Mouse (Mus musculus): Measurements from ENCODE around the gene Pus7l. TPM values are rescaled to one million over a fixed set of nuclear protein-coding genes. Genes with fewer than 3 reads are reported as not detected.
A peak's percentile ranks its signal among the peaks of the same experiment; 100 is the strongest.

Pus7l gene
- polyA plus RNA-seq, 1 experiment from 2014 or later, result 9.7 TPM

DNA sequence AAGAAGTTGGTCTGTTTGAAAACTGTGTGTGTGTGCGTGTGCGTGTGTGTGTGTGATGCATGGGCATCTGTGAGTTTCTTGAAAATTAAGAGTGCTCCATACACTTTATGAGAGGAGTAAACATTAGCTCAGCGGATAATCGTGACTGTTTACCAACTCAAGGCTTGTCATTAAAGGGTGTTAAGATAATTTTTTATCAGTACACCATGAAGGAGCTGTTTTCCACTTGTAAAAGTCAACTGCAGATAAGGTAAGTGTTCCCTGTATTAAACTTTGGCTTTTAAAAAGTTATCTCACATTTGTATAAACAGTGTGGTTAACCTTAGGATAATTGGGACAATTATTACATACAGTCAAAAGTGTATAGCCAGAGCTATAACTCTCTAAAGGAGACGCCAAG, 11.0 kb downstream of the Pus7l start:
- Histone ChIP-seq H3K9me3 (ENCODE audit: control insufficient read depth, low read length) (no peaks in the 10 kb centered on the region), H3K27ac (ENCODE audit: low read depth, low read length) (no peak overlapping the region), H3K36me3 (ENCODE audit: control insufficient read depth, insufficient read depth, low read length) (no peaks in the 10 kb centered on the region; the same call in 1 of the 2 replicates), H3K4me1 (replicated peaks; ENCODE audit: control insufficient read depth, insufficient read depth, low read length) (no peaks in the 10 kb centered on the region), H3K4me3 (ENCODE audit: low read depth, low read length) (no peak overlapping the region), H3K27me3 (ENCODE audit: control insufficient read depth, insufficient read depth, low read length) (no peaks in the 10 kb centered on the region), H3K9ac (ENCODE audit: low read length) (no peak overlapping the region), H3K4me2 (ENCODE audit: low read depth, low read length, severe bottlenecking) (no peak overlapping the region)
- DNase-seq (ENCODE audit: low spot score), result no peak
- WGBS, result 92% methylated on average over 5 of the region's 5 CpGs
- ATAC-seq (replicated peaks; ENCODE audit: low FRiP score), result no peak

- Histone ChIP-seq H3K27me3 (ENCODE audit: control insufficient read depth, insufficient read depth, low read length) (no peaks in the 10 kb centered on the region), H3K9ac (ENCODE audit: low read length) (no peak overlapping the region), H3K4me3 (ENCODE audit: low read depth, low read length) (no peak overlapping the region), H3K4me2 (ENCODE audit: low read depth, low read length, severe bottlenecking) (no peak overlapping the region), H3K27ac (ENCODE audit: low read depth, low read length) (no peak overlapping the region), H3K9me3 (ENCODE audit: control insufficient read depth, low read length) (no peaks in the 10 kb centered on the region), H3K4me1 (replicated peaks; ENCODE audit: control insufficient read depth, insufficient read depth, low read length) (no peaks in the 10 kb centered on the region), H3K36me3 (ENCODE audit: control insufficient read depth, insufficient read depth, low read length) (no peaks in the 10 kb centered on the region; the same call in 1 of the 2 replicates)
- DNase-seq (ENCODE audit: low spot score) (no peak), ATAC-seq (replicated peaks; ENCODE audit: low FRiP score) (no peak)
- WGBS, result 87% methylated on average over 3 of the region's 3 CpGs
These were observed 12.8 kb downstream of the Pus7l start for GRCm38 (mm10) chr15:94530519-94530918.

- H3K4me2 ChIP-seq (ENCODE audit: low read depth, low read length, severe bottlenecking), result no peak overlapping the region
- H3K27ac ChIP-seq (ENCODE audit: low read depth, low read length), result no peak overlapping the region
- no peaks in the 10 kb centered on the region for H3K27me3 ChIP-seq (ENCODE audit: control insufficient read depth, insufficient read depth, low read length)
- no peaks in the 10 kb centered on the region; the same call in 1 of the 2 replicates for H3K36me3 ChIP-seq (ENCODE audit: control insufficient read depth, insufficient read depth, low read length)
- 90% methylated on average over 12 of the region's 12 CpGs for WGBS
- H3K9ac ChIP-seq (ENCODE audit: low read length), result no peak overlapping the region
- ATAC-seq (replicated peaks; ENCODE audit: low FRiP score), result no peak
- no peak for DNase-seq (ENCODE audit: low spot score)
- H3K4me1 ChIP-seq (replicated peaks; ENCODE audit: control insufficient read depth, insufficient read depth, low read length), result no peaks in the 10 kb centered on the region
- H3K9me3 ChIP-seq (ENCODE audit: control insufficient read depth, low read length), result no peaks in the 10 kb centered on the region
- no peak overlapping the region for H3K4me3 ChIP-seq (ENCODE audit: low read depth, low read length)
These were observed 18.4 kb downstream of the Pus7l start for GRCm38 (mm10) chr15:94524956-94525355.

DNA sequence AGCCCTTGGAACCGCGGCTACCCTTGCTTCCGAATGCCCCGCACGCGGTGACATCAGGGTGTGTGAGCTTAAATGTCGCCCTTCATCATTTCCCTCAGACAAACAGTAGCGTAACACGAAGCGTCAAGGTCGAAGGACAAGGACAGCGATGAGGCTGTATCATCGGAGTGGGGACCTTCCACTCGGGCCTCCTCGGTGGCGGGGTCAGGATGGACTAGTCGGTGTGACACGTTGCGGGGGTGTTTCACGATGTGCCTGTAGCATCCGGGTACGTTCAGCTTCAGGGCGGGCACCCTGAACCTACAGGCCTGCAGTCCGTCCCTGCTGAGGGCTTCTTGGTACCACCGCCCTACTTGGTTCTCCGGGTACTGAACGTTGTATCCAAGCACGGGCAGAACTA, 20.1 kb downstream of the Pus7l start:
- Histone ChIP-seq H3K36me3 (ENCODE audit: control insufficient read depth, insufficient read depth, low read length) (no peaks in the 10 kb centered on the region; the same call in 1 of the 2 replicates), H3K4me3 (ENCODE audit: low read depth, low read length) (no peak overlapping the region), H3K27me3 (ENCODE audit: control insufficient read depth, insufficient read depth, low read length) (no peaks in the 10 kb centered on the region), H3K4me1 (replicated peaks; ENCODE audit: control insufficient read depth, insufficient read depth, low read length) (no peaks in the 10 kb centered on the region), H3K9ac (ENCODE audit: low read length) (no peak overlapping the region), H3K4me2 (ENCODE audit: low read depth, low read length, severe bottlenecking) (no peak overlapping the region), H3K27ac (ENCODE audit: low read depth, low read length) (no peak overlapping the region), H3K9me3 (ENCODE audit: control insufficient read depth, low read length) (no peaks in the 10 kb centered on the region)
- ATAC-seq (replicated peaks; ENCODE audit: low FRiP score) (no peak), DNase-seq (ENCODE audit: low spot score) (no peak)
- 90% methylated on average over 28 of the region's 28 CpGs for WGBS

DNA sequence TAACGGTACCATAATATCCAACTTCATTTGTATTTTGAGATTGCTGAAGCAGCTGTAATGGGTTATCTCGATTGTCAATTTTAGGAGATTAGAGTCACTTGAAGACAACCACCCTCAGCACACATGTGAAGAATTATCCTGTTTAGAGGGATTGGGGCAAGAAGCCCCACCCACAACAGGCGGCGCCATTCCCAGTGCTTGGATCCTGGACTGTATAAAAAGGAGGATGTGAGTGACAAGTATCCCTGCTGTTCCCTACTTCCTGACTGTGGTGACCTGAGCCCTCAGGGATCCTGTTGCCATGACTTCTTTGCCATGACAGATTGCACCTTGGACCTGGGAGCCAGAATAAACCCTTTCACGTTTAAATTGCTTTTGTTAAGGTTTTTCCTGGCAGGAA, 22.4 kb downstream of the Pus7l start:
- H3K9me3 ChIP-seq (ENCODE audit: control insufficient read depth, low read length), result no peaks in the 10 kb centered on the region
- no peak overlapping the region for H3K4me2 ChIP-seq (ENCODE audit: low read depth, low read length, severe bottlenecking)
- DNase-seq (ENCODE audit: low spot score), result no peak
- H3K9ac ChIP-seq (ENCODE audit: low read length), result no peak overlapping the region
- WGBS, result 77% methylated on average over 5 of the region's 5 CpGs
- no peaks in the 10 kb centered on the region for H3K27me3 ChIP-seq (ENCODE audit: control insufficient read depth, insufficient read depth, low read length)
- H3K4me1 ChIP-seq (replicated peaks; ENCODE audit: control insufficient read depth, insufficient read depth, low read length), result no peaks in the 10 kb centered on the region
- ATAC-seq (replicated peaks; ENCODE audit: low FRiP score), result peak; percentile 20; the same call in 1 of the 2 replicates
- H3K4me3 ChIP-seq (ENCODE audit: low read depth, low read length), result no peak overlapping the region
- H3K36me3 ChIP-seq (ENCODE audit: control insufficient read depth, insufficient read depth, low read length), result no peaks in the 10 kb centered on the region
- H3K27ac ChIP-seq (ENCODE audit: low read depth, low read length), result no peak overlapping the region

- Histone ChIP-seq H3K4me1 (replicated peaks; ENCODE audit: control insufficient read depth, insufficient read depth, low read length) (no peaks in the 10 kb centered on the region), H3K4me3 (ENCODE audit: low read depth, low read length) (no peak overlapping the region), H3K27ac (ENCODE audit: low read depth, low read length) (no peak overlapping the region), H3K9ac (ENCODE audit: low read length) (no peak overlapping the region), H3K36me3 (ENCODE audit: control insufficient read depth, insufficient read depth, low read length) (no peaks in the 10 kb centered on the region), H3K27me3 (ENCODE audit: control insufficient read depth, insufficient read depth, low read length) (no peaks in the 10 kb centered on the region), H3K9me3 (ENCODE audit: control insufficient read depth, low read length) (no peaks in the 10 kb centered on the region), H3K4me2 (ENCODE audit: low read depth, low read length, severe bottlenecking) (no peak overlapping the region)
- ATAC-seq (replicated peaks; ENCODE audit: low FRiP score) (peak; percentile 52; the same call in 1 of the 2 replicates), DNase-seq (ENCODE audit: low spot score) (no peak)
- WGBS, result 52% methylated on average over 9 of the region's 9 CpGs
These were observed 23.0 kb downstream of the Pus7l start for GRCm38 (mm10) chr15:94520205-94520900.

DNA sequence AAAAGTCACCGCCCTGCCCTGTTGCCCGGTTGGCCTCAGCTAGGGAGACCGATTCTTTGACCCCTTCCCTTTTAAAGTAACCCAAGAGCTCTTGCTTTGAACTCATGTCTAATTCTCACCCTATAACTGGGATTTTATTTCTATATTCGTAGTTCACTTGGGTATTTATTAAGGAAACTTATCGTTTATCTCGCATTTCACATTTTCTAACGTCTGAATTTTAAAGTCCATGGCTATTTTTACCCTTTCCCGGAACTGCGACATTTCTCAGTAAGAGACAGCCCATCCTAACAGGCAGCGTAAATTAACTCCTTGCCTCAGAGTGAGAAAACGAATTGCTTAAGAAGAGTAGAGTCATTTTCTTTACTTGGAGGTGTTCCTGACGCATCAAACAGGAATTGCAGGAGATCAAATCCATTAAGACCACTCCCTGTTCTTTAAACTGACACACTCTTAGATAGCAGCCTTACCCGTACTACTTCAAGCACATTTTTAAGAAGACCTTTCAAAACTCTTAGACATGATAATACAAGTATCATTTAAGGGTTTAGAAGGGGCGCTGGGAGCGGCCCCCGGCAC, 25.3 kb downstream of the Pus7l start:
- 73% methylated on average over 16 of the region's 16 CpGs for WGBS
- Histone ChIP-seq H3K4me2 (ENCODE audit: low read depth, low read length, severe bottlenecking) (no peak overlapping the region), H3K36me3 (ENCODE audit: control insufficient read depth, insufficient read depth, low read length) (no peaks in the 10 kb centered on the region), H3K27ac (ENCODE audit: low read depth, low read length) (no peak overlapping the region), H3K9me3 (ENCODE audit: control insufficient read depth, low read length) (no peaks in the 10 kb centered on the region), H3K4me3 (ENCODE audit: low read depth, low read length) (no peak overlapping the region), H3K4me1 (replicated peaks; ENCODE audit: control insufficient read depth, insufficient read depth, low read length) (no peaks in the 10 kb centered on the region), H3K9ac (ENCODE audit: low read length) (no peak overlapping the region), H3K27me3 (ENCODE audit: control insufficient read depth, insufficient read depth, low read length) (no peaks in the 10 kb centered on the region)
- DNase-seq (ENCODE audit: low spot score), result no peak
- ATAC-seq (replicated peaks; ENCODE audit: low FRiP score), result no peak

DNA sequence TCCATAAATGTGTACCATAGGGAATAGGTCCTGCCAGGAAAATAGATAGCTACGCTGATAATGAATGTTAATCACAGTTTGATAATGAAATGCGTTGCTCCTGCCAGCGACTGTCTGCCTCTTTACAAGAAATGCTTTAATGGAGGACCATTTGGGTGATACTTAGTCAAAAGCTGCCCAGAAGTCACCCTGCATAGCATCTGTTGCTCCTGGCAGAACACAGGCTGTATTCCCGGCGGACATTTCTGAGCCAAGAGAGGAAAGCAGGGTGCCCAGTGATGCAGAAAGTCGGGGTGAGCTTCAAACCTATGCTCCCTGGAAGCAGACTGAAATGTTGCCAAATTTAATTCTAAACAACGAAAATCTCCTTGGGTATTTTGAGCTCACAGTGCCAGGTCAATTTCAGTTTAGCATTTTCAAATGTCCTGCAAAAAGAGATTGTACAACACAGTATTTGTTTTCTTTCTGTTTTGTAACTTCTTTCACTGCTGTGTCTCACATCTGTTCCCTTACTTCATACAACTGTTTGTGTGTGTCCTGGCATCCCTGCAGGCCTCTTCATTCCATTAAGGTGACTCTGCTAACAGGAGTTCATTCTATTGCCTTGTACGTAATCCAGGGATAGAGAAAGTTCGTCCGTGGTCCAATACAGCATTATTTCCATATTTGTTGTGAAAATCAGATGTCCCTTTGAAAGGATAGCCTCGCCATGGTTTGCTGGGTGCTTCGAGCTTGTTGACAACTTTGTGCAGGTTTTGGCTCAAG, 39.7 kb downstream of the Pus7l start:
- DNase-seq (ENCODE audit: low spot score), result no peak
- Histone ChIP-seq H3K9me3 (ENCODE audit: control insufficient read depth, low read length) (no peaks in the 10 kb centered on the region), H3K4me1 (replicated peaks; ENCODE audit: control insufficient read depth, insufficient read depth, low read length) (no peaks in the 10 kb centered on the region), H3K9ac (ENCODE audit: low read length) (no peak overlapping the region), H3K4me3 (ENCODE audit: low read depth, low read length) (no peak overlapping the region), H3K27ac (ENCODE audit: low read depth, low read length) (no peak overlapping the region), H3K4me2 (ENCODE audit: low read depth, low read length, severe bottlenecking) (no peak overlapping the region), H3K36me3 (ENCODE audit: control insufficient read depth, insufficient read depth, low read length) (no peaks in the 10 kb centered on the region), H3K27me3 (ENCODE audit: control insufficient read depth, insufficient read depth, low read length) (no peaks in the 10 kb centered on the region)
- ATAC-seq (replicated peaks; ENCODE audit: low FRiP score), result no peak
- WGBS, result 87% methylated on average over 12 of the region's 12 CpGs
